Mouse (Mus musculus): Measurements from ENCODE around the gene Gje1.
A peak's percentile ranks its signal among the peaks of the same experiment; 100 is the strongest.

Gene Gje1

DNA sequence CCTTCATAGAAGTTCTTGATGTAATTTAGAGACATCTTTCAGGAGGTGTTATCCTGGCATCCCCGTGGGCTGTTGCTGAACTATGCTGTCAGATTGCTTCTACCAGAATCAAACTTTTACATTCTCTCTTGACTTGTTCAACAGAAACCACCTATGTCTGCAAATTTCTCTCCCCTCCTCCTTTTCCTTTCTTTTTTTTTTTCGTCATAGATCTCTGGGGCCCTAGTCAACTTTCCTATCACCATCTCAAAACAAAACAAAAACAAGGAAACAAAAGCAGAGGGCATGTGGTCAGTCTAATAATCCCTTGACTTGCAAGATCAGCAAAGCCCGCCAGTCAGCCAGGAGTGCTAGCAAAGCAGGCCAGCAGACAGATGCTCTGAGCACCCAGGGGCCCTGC lies at the start of gene Gje1:
Gene Gje1, minus strand, starts transcription at position 101 of the 400 bp plus-strand sequence.
- DNase-seq (ENCODE audit: low spot score) = no peak

DNA sequence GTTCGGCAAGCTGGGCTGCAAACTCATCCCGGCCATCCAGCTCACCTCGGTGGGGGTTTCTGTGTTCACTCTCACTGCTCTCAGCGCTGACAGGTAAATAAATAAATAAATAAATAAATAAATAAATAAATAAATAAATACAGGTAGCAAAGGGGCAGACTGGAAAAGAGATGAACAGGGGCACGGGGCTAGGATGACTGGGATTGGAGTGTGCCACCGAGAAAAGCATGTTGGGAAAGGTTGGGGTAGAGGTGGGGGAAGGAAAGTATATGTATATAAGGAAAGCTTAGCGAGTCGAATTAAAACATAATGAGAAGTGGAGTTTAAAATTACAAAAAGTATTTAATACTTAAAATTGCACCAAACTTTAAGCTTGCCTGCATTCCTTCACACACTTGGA lies 42.6 kb upstream of the Gje1 start:
- no peak for DNase-seq (ENCODE audit: low spot score)

- DNase-seq (ENCODE audit: low spot score) = no peak
Measured at GRCm38 (mm10) chr10:14759665-14760558, 41.9 kb upstream of the Gje1 start.

DNA sequence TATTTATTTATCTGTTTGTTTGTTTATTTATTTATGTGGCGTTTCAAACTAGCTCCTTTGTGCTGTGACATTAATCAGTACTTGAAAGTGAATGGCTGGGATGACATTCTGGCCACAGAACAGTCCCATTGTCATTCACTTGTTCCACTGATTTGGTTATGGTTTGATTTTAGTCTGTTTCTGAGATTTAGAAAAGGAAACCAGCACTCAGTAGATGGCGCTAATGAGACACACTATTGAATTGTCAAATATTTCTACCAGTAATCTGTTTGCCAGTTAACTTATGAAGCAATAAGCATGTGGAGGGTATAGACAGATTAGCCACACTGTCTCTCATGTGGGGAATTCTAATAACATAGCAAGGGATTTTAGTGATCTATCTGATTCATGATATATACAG lies 16.3 kb upstream of the Gje1 start:
- peak; percentile 79 for DNase-seq (ENCODE audit: low spot score)

DNA sequence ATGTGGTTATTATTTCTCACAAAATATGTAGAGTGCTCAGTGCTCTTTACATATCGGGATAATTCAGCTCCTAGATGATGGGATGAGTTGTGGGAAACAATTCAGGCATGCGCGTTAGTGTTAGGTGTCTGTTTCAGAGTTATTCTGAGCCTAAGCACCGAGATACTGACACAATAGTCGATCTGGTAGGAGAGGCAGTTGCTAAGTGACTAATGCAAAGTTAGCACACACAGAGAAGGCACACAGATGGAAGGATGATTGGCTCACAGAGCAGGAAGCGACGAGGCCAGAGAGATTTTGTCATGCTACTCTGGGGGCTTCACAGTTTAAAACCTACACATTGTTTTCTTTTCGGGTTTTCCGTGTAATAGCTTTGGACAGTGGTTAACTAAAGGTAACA lies 7.7 kb upstream of the Gje1 start:
- no peak for DNase-seq (ENCODE audit: low spot score)

DNA sequence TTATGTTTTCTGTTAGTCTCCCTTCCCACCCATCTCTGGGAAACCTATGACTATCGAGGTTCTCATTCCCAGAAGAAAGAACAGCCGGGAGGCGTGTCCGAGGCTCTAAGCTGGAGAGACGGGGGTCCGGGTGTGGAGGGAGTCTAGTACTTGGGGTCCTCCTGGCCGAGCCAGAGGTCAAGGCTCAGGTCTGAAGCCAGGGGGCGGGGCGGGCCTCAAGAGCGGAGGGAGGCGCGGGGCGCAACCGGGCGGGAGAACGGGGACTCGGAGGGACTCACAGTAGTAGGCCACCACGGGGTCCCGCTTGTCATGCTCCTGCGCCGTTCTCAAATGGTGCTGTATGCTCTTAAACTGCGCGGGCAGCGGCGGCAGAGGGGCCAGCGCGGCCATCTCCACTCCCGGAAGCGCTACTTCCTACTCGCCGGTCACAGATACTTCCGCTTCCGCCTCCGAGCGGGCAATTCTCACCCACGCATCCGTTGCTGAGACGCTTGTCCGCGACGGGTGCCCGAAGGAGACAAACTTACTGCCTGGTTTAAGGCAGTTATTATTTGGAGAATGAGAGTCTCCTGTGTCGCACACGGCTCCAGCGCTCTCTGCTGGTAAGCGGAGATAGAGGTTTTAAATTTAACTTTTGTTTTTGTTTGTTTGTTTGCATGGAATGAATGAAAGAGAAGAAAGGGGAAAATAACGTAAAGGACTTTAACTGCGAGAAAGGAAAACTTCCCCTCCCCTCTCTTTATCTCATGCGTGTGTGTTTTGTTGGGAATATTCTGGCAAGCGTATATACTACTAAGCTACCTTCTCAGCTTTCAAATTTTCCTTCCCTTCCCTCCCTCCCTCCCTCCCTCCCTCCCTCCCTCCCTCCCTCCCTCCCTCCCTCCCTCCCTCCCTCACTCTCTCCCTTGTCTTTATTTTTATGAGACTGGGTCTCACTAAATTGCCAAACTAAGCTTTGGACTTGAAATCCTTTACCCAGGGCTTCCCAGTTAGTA lies 12.6 kb downstream of the Gje1 start, which contains the start of the genes Vta1 and Nmbr:
Gene Vta1, minus strand, starts transcription at position 489 of the 995 bp plus-strand sequence.
Gene Nmbr, plus strand, starts transcription at position 520 of the 995 bp plus-strand sequence.
- peak; percentile 96 for DNase-seq (ENCODE audit: low spot score)

- no peak for DNase-seq (ENCODE audit: low spot score)
Measured at GRCm38 (mm10) chr10:14703830-14704420, 14.1 kb downstream of the Gje1 start.

DNA sequence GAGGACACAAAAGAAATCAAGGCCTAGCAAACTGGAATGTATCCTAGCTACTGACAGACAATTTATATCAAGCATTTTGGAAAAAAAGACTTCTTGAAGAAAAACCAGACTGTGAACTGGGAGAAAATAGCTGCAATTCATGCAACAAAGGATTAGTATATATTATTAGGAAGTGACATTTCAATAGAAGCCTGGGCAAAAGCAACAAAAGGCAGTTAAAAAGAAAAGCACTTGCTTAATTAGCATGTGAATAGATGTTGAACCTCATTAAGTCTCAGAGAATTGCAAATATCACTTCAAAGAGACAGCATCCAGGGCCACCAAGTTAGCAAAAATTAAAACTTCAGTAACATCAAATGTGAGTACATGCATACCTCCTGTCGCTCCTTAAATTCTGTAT lies 14.8 kb downstream of the Gje1 start:
- no peak for DNase-seq (ENCODE audit: low spot score)

DNA sequence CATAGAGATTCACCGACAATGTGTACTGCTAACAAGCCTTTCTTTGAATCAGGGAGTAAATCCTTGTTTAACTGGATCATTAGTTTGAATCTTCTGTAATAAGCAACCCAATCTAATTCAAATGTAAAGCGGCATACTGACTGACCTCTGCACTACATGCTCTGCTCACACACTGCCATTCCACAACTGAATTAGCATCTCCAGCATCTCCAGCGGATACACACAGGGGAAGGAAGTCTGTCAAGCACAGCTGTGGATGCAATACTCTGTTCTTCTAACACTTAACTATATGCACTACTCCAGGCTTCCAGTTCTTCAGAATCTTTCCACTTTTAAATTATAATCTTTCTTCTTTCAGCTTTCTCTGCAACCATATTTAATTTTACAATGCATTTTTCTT lies 27.7 kb downstream of the Gje1 start:
- DNase-seq (ENCODE audit: low spot score) = no peak

DNA sequence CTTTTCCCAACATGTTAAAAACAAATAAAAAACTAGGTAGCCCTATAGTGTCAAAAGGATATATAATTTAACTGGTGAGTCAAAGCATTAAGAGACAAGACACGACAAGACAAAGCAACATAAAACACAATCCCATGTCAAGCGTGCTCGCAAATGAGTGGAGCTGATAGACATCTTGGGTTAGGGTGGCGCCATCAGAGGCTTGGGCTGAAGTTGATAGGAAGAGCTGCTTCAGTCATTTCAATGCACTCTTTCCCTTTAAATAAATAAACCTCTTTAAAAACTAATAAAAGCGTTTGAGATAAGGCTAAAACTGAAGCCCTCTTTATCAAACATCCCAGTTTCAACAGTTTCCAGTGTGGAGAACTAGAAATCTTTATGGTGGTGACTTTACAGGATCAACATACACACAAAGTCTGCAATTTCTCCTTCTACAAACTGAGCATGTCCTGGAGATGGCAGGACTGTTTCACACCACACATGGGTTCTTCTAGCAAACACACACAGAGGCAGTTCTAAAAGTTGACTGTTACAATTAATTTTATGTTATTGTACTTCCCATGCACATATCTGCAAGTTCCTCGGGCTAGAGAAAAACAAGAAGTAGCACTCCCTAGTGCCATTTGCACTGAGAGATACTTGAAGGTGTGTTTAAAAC lies 29.1 kb downstream of the Gje1 start:
- DNase-seq (ENCODE audit: low spot score) = no peak

DNA sequence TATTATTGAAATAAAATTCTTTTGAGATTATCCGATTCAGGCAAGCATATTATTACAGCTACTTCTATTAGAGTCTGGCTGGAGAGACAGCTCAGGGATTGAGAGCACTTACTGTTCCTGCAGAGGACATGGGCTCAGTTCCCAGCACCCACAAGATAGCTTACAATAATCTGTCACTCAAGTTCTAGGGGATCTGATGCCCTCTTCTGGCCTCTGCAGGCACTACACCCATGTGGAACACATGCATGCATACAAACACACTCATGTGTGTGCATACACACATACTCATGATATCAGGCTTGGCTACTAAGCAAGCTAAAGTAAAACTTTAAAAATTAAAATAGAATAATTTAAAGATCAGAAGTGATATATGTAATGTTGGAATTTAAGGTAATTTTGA lies 32.4 kb downstream of the Gje1 start:
- DNase-seq (ENCODE audit: low spot score) = no peak

DNA sequence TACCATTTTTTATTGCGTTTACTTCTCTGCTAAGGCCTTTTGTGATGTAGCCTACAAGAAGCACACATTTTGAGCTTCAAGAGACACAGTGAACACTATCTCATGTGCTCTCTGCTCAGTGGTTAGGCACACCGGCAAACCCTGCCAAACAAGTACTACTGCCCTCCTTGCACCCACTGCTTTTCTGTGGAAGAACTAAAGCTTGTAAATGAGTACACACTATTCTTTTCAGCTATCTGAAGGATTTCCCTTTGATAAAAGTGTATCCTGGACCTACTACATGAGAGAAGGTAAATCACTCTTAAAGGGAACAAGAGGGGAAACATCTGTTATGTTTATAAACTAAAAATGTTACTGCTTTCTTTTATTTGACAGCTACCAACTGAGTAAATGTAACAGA lies 51.9 kb downstream of the Gje1 start:
- no peak for DNase-seq (ENCODE audit: low spot score)
